Mouse (Mus musculus) spleen, postnatal 36 days (tissue): ENCODE data around the gene Msl1.

Experiments
- DNase-seq, 2 experiments: peaks; one replicate each; pipeline ENCODE4 v3.0.0; 2022; ENCODE audit warnings: low spot score in 2 of 2, mixed read lengths in 1 of 2

Gene Msl1

GRCm38 (mm10) chr11:98764091-98764490 lies 31.2 kb upstream of the Msl1 start:
- no peak for DNase-seq

- DNase-seq, result no peak
These were observed 30.6 kb upstream of the Msl1 start for GRCm38 (mm10) chr11:98764746-98765145.

- DNase-seq, result no peak
These were observed 29.7 kb upstream of the Msl1 start for GRCm38 (mm10) chr11:98765421-98766309.

- DNase-seq, result no peak
These were observed 29.0 kb upstream of the Msl1 start for GRCm38 (mm10) chr11:98766346-98766745.

- no peak for DNase-seq
These were observed 28.5 kb upstream of the Msl1 start for GRCm38 (mm10) chr11:98766816-98767215.

GRCm38 (mm10) chr11:98767276-98767675 lies 28.0 kb upstream of the Msl1 start:
- DNase-seq, result no peak

GRCm38 (mm10) chr11:98767713-98768112 lies 27.6 kb upstream of the Msl1 start:
- no peak for DNase-seq

- no peak for DNase-seq
These were observed 26.9 kb upstream of the Msl1 start for GRCm38 (mm10) chr11:98768127-98769006.

- DNase-seq, result no peak
These were observed 26.0 kb upstream of the Msl1 start for GRCm38 (mm10) chr11:98769007-98769954.

GRCm38 (mm10) chr11:98770096-98770975 lies 25.0 kb upstream of the Msl1 start:
- peak; percentile 74 to 75 for DNase-seq

GRCm38 (mm10) chr11:98771131-98771530 lies 24.2 kb upstream of the Msl1 start:
- no peak for DNase-seq

GRCm38 (mm10) chr11:98771844-98772525 lies 23.3 kb upstream of the Msl1 start:
- no peak for DNase-seq

GRCm38 (mm10) chr11:98772667-98773171 lies 22.6 kb upstream of the Msl1 start:
- DNase-seq, result no peak

- DNase-seq, result peak; percentile 99
These were observed 21.6 kb upstream of the Msl1 start for GRCm38 (mm10) chr11:98773635-98774295.

GRCm38 (mm10) chr11:98774582-98775347 lies 20.6 kb upstream of the Msl1 start, which contains the start of gene Nr1d1:
Nr1d1 (minus strand) TSS chr11:98775333.
- no peak for DNase-seq

- DNase-seq, result peak; percentile 85 to 88
These were observed 19.8 kb upstream of the Msl1 start for GRCm38 (mm10) chr11:98775348-98776051.

- DNase-seq, result no peak
These were observed 19.1 kb upstream of the Msl1 start for GRCm38 (mm10) chr11:98776052-98776764.
